Mouse (Mus musculus) common myeloid progenitor, adult 5-6 weeks (primary cell): ENCODE data around the gene Zan. TPM values are rescaled to one million over a fixed set of nuclear protein-coding genes. Genes with fewer than 3 reads are reported as not detected.

Source experiments
- ATAC-seq: replicated peaks from 2 replicates; pipeline ENCODE4 v1.8.0; 2016; ENCODE audit warnings: low read depth, mild to moderate bottlenecking, moderate TSS enrichment, inconsistent platforms; ENCODE audit not compliant: poor library complexity, severe bottlenecking
- total RNA-seq: library from RNA; stranded (forward); fragments of 200-1000, 187-1606 nt; gene quantifications from 2 replicates; pipeline ENCODE4 v1.2.3, GENCODE M21; 2017

The Zan gene
- total RNA-seq, 1 experiment from 2014 or later: 0.37 TPM

DNA sequence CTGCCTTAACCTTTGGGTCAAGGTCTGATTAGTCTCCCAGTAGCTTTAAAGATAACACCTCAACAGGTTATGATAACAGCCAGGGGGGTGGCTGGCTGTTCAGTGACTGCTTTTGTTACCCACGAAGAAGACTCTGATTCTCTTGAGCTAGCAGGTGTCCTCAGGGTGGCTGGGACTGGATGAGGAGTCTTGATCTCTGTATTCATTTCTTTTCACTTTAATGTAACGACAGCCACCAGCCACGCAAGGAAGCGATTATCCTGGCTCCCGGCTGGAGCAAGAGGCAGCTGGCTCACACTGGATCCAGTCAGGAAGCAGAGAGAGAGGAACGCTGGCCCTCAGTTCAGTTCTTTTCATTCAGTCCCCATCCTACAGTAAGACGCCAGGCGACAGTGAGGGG, 139.7 kb downstream of the Zan start:
- no peak for ATAC-seq

- ATAC-seq: no peak
Measured at GRCm38 (mm10) chr5:137335066-137335465, 141.8 kb downstream of the Zan start.

GRCm38 (mm10) chr5:137334317-137334716, 142.5 kb downstream of the Zan start:
- no peak for ATAC-seq

- peak; percentile 95 for ATAC-seq
Measured at GRCm38 (mm10) chr5:137333512-137334174, 143.2 kb downstream of the Zan start, which contains the start of gene Slc12a9. Gene Slc12a9 (minus strand): TSS chr5:137333597.

- ATAC-seq: no peak
Measured at GRCm38 (mm10) chr5:137332857-137333511, 143.9 kb downstream of the Zan start.

DNA sequence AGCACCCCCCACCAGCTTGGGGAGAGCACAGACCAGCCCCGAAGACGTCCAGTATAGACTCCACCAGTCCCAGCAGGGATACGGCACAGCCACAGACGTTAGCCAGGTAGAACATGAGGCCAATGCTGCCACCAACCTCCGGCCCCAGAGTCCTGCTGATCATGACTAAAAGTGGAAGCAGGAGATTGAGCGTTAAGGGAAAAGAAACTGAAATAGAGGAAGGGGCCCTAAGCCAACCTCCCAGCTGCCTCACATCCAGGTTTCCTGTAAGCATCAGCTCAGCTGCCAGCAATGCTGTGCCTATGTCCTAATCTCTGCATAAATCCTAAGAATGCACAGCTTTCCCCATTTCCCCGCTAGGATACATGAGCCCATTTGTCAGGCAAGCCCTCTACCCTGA, 146.0 kb downstream of the Zan start:
- ATAC-seq: no peak

Other genes with a start within 250 kb of the Zan start
- gene Ache, start 189.5 kb downstream of the Zan start, total RNA-seq: 6.3 and 6.6 TPM in 2 replicates
- 3.2 and 4.4 TPM in 2 replicates for gene Ufsp1, start 182.4 kb downstream of the Zan start, total RNA-seq
- 296 and 373 TPM in 2 replicates for gene Srrt, start 169.4 kb downstream of the Zan start, total RNA-seq
- 12.7 and 13.7 TPM in 2 replicates for gene Trip6, start 162.7 kb downstream of the Zan start, total RNA-seq
- 2.1 and 5.8 TPM in 2 replicates for gene Slc12a9, start 143.5 kb downstream of the Zan start, total RNA-seq
- not detected in 2 replicates for gene Ephb4, start 127.0 kb downstream of the Zan start, total RNA-seq
- 21.6 and 38.0 TPM in 2 replicates for gene Pop7, start 25.5 kb upstream of the Zan start, total RNA-seq
- 6.7 and 12.5 TPM in 2 replicates for gene Gigyf1, start 41.5 kb upstream of the Zan start, total RNA-seq
- gene Epo, start 56.2 kb upstream of the Zan start, total RNA-seq: not detected in 2 replicates
- 190 and 213 TPM in 2 replicates for gene Gnb2, start 56.4 kb upstream of the Zan start, total RNA-seq
- gene Actl6b, start 76.5 kb upstream of the Zan start, total RNA-seq: not detected in 2 replicates
- gene Tfr2, start 92.8 kb upstream of the Zan start, total RNA-seq: 45.3 and 63.4 TPM in 2 replicates
- 13.3 and 24.0 TPM in 2 replicates for gene Mospd3, start 124.0 kb upstream of the Zan start, total RNA-seq
- not detected in 2 replicates for gene Pcolce, start 136.7 kb upstream of the Zan start, total RNA-seq
- not detected in 2 replicates for gene Fbxo24, start 151.9 kb upstream of the Zan start, total RNA-seq
- gene Lrch4, start 152.1 kb upstream of the Zan start, total RNA-seq: 17.0 and 33.8 TPM in 2 replicates
- gene Gm20605, start 152.1 kb upstream of the Zan start, total RNA-seq: 6.0 and 6.5 TPM in 2 replicates
- 5.6 and 9.3 TPM in 2 replicates for gene Sap25, start 164.3 kb upstream of the Zan start, total RNA-seq
- gene Irs3, start 168.7 kb upstream of the Zan start, total RNA-seq: not detected in 2 replicates
- gene Agfg2, start 207.7 kb upstream of the Zan start, total RNA-seq: 10.1 and 15.7 TPM in 2 replicates